Mouse (Mus musculus) hindbrain, embryonic 11.5 days (tissue): ENCODE measurements around the gene Fam171b. TPM values are rescaled to one million over a fixed set of nuclear protein-coding genes. Genes with fewer than 3 reads are reported as not detected.

Source experiments
- ATAC-seq: fragments of 200-750 bp; cut with Nextera tagmentation; 2 replicates; pipeline ENCODE4 v1.8.0; 2017; ENCODE audit warnings: mild to moderate bottlenecking, moderate TSS enrichment, moderate library complexity; ENCODE audit not compliant: low FRiP score
- DNase-seq: peaks from one replicate; pipeline ENCODE4 v3.0.0-alpha.2; 2015; ENCODE audit warnings: low spot score
- H3K27ac ChIP-seq: fragments of 300-500 bp; sonication (generic); 2 replicates; pipeline ENCODE4 v1.5.1; 2014; ENCODE audit warnings: mild to moderate bottlenecking, low read depth, low read length
- H3K27me3 ChIP-seq: fragments of 300-500 bp; sonication (generic); 2 replicates; pipeline ENCODE4 v1.6.1; 2014; ENCODE audit warnings: mild to moderate bottlenecking, low read length, moderate library complexity, mixed read lengths; ENCODE audit not compliant: control insufficient read depth, insufficient read depth
- H3K36me3 ChIP-seq: fragments of 300-500 bp; sonication (generic); 2 replicates; pipeline ENCODE4 v1.6.1; 2014; ENCODE audit warnings: mild to moderate bottlenecking, low read length, moderate library complexity, mixed read lengths; ENCODE audit not compliant: control insufficient read depth, insufficient read depth
- H3K4me1 ChIP-seq: fragments of 300-500 bp; sonication (generic); replicated peaks from 2 replicates; pipeline ENCODE4 v1.6.1; 2014; ENCODE audit warnings: low read length, mixed read lengths; ENCODE audit not compliant: control insufficient read depth, insufficient read depth
- H3K4me2 ChIP-seq: fragments of 300-500 bp; sonication (generic); replicated peaks from 2 replicates; pipeline ENCODE4 v1.6.1; 2014; ENCODE audit warnings: mild to moderate bottlenecking, low read depth, low read length
- H3K4me3 ChIP-seq: fragments of 300-500 bp; sonication (generic); 2 replicates; pipeline ENCODE4 v1.5.1; 2014; ENCODE audit warnings: low read depth, low read length
- H3K9ac ChIP-seq: fragments of 300-500 bp; sonication (generic); 2 replicates; pipeline ENCODE4 v1.6.1; 2014; ENCODE audit warnings: low read depth, low read length
- H3K9me3 ChIP-seq: fragments of 300-500 bp; sonication (generic); 2 replicates; pipeline ENCODE4 v1.6.1; 2016; ENCODE audit warnings: low read length; ENCODE audit not compliant: control insufficient read depth
- WGBS: fragments of 180-500 bp; shearing (Covaris S2); extraction: QIAGEN DNeasy Blood & Tissue Kit; methylation state at CpG from one replicate; pipeline ENCODE4 v1.1.7; 2014; 5-methylcytosine and 5-hydroxymethylcytosine counted together
- polyA plus RNA-seq: library from polyadenylated mRNA; unstranded; fragments of >200 nt; fragmentation: Nextera tagmentation; extraction: Ambion mirVana; gene quantifications from 2 replicates; pipeline ENCODE4 v1.2.1, GENCODE M21; 2014

Fam171b gene
- polyA plus RNA-seq, 1 experiment from 2014 or later = 42.7 TPM

- H3K27ac ChIP-seq = no peak overlapping the region
- H3K4me3 ChIP-seq = no peak overlapping the region
- DNase-seq (no peak), ATAC-seq (peak; percentile 53)
- WGBS = 59% methylated on average over 9 of the region's 9 CpGs
- no peak overlapping the region for H3K4me2 ChIP-seq
- H3K27me3 ChIP-seq = no peaks in the 10 kb centered on the region
- no peaks in the 10 kb centered on the region for H3K4me1 ChIP-seq
- no peaks in the 10 kb centered on the region for H3K9me3 ChIP-seq
- H3K36me3 ChIP-seq = no peaks in the 10 kb centered on the region
- H3K9ac ChIP-seq = no peak overlapping the region
These were observed 14.4 kb upstream of the Fam171b start for GRCm38 (mm10) chr2:83797902-83798497.

GRCm38 (mm10) chr2:83813273-83813892 is 947 bp downstream of the Fam171b start:
- Histone ChIP-seq H3K4me3 (peak overlapping the region; percentile 74), H3K27me3 (no peaks in the 10 kb centered on the region), H3K36me3 (no peaks in the 10 kb centered on the region), H3K9ac (peak overlapping the region; percentile 96), H3K9me3 (no peaks in the 10 kb centered on the region), H3K4me2 (peak overlapping the region; percentile 69), H3K4me1 (no peaks in the 10 kb centered on the region), H3K27ac (no peak overlapping the region)
- WGBS = 20% methylated on average over 9 of the region's 10 CpGs
- ATAC-seq (peak; percentile 34; the same call in 1 of the 2 replicates), DNase-seq (peak; percentile 27)

- WGBS = 57% methylated on average over 6 of the region's 6 CpGs
- Histone ChIP-seq H3K4me1 (no peaks in the 10 kb centered on the region), H3K4me2 (no peak overlapping the region), H3K9ac (no peak overlapping the region), H3K4me3 (peak overlapping the region; percentile 74), H3K27ac (no peak overlapping the region), H3K9me3 (no peaks in the 10 kb centered on the region), H3K36me3 (no peaks in the 10 kb centered on the region), H3K27me3 (no peaks in the 10 kb centered on the region)
- no peak for ATAC-seq
- DNase-seq = no peak
These were observed 1.6 kb downstream of the Fam171b start for GRCm38 (mm10) chr2:83814009-83814408.

GRCm38 (mm10) chr2:83816147-83816546 is 3.7 kb downstream of the Fam171b start:
- 0 out of 2 replicates have a peak, but pooled peaks have one; percentile 3 for ATAC-seq
- no peaks in the 10 kb centered on the region for H3K36me3 ChIP-seq
- no peak overlapping the region for H3K9ac ChIP-seq
- H3K4me1 ChIP-seq = no peaks in the 10 kb centered on the region
- H3K9me3 ChIP-seq = no peaks in the 10 kb centered on the region
- no peaks in the 10 kb centered on the region for H3K27me3 ChIP-seq
- no peak overlapping the region for H3K27ac ChIP-seq
- 73% methylated on average over 6 of the region's 6 CpGs for WGBS
- DNase-seq = no peak
- H3K4me2 ChIP-seq = no peak overlapping the region
- H3K4me3 ChIP-seq = no peak overlapping the region

- DNase-seq (no peak), ATAC-seq (no peak)
- no peaks in the 10 kb centered on the region for H3K4me1 ChIP-seq
- H3K9me3 ChIP-seq = no peaks in the 10 kb centered on the region
- no peak overlapping the region for H3K4me3 ChIP-seq
- H3K4me2 ChIP-seq = no peak overlapping the region
- WGBS = 69% methylated on average over 5 of the region's 5 CpGs
- H3K27ac ChIP-seq = no peak overlapping the region
- no peaks in the 10 kb centered on the region for H3K27me3 ChIP-seq
- H3K9ac ChIP-seq = no peak overlapping the region
- H3K36me3 ChIP-seq = no peaks in the 10 kb centered on the region
These were observed 12.7 kb downstream of the Fam171b start for GRCm38 (mm10) chr2:83825161-83825560.

- Histone ChIP-seq H3K27ac (peak overlapping the region; percentile 47), H3K9me3 (no peaks in the 10 kb centered on the region), H3K9ac (no peak overlapping the region), H3K4me1 (no peaks in the 10 kb centered on the region), H3K36me3 (no peaks in the 10 kb centered on the region), H3K4me2 (no peak overlapping the region), H3K27me3 (no peaks in the 10 kb centered on the region), H3K4me3 (no peak overlapping the region)
- DNase-seq (no peak), ATAC-seq (peak; percentile 65; the same call in 1 of the 2 replicates)
- 24% methylated on average over 3 of the region's 3 CpGs for WGBS
These were observed 16.6 kb downstream of the Fam171b start for GRCm38 (mm10) chr2:83828895-83829539.

DNA sequence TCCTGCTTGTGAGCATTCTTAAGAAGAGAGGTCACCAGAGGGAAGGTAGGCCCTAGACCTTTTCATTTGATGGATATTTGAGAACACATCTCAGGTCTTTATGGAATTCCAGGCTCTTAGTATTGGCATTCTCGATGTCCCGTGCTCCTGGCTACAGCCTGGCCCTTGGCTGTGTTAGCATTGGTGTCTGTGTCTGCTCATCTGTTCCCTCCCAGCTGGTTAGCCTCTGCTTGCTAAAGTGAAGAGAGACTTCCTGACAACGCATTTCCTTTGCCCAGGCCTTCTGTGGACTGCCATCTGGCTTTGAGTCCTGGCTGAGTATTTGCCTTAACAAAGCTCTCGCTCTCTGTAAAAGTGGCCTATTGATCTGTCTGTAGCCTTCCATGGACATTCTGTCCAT is 20.5 kb downstream of the Fam171b start:
- no peak overlapping the region for H3K27ac ChIP-seq
- ATAC-seq (no peak), DNase-seq (no peak)
- H3K27me3 ChIP-seq = no peaks in the 10 kb centered on the region
- no peaks in the 10 kb centered on the region for H3K9me3 ChIP-seq
- H3K9ac ChIP-seq = no peak overlapping the region
- 85% methylated on average over 4 of the region's 4 CpGs for WGBS
- H3K36me3 ChIP-seq = no peaks in the 10 kb centered on the region
- no peak overlapping the region for H3K4me3 ChIP-seq
- no peaks in the 10 kb centered on the region for H3K4me1 ChIP-seq
- H3K4me2 ChIP-seq = no peak overlapping the region

DNA sequence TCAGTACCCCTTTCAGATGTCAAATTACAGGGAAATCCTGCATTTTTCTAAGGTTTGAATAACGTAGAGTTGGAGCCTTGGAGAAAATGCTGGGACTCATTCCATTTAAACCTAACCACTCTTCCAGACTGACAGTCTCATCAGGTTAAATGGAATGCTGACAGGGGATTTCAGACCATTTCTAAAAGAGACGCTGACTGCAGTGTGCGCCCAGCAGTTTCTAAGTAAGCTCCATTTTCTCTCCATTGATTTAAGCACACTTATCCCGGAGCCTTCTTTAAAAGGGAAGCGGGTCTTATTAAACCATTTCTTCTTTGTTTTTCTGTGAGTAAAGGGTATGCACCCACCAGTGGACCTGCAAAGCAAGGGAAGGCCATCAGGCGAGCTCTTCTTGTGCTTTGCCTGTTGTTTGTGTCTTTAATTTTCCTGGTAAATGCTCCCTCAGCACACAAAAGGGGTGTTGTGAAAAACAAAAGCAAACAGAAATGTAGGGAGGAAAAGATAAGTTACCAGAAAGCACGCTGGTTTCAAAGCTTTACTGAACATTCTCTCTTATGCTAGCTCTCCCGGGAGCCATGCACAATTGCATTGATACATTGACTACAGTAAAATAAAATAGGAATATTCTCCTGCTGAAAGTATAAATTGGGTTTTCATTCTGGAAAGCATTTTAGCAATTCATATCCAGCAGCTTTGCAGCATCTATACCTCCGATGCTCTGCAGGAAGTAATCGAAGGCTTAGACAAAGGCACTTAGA is 23.1 kb downstream of the Fam171b start:
- Histone ChIP-seq H3K27me3 (no peaks in the 10 kb centered on the region), H3K9me3 (no peaks in the 10 kb centered on the region), H3K27ac (no peak overlapping the region), H3K4me3 (no peak overlapping the region), H3K4me2 (no peak overlapping the region), H3K9ac (no peak overlapping the region), H3K36me3 (no peaks in the 10 kb centered on the region), H3K4me1 (no peaks in the 10 kb centered on the region)
- WGBS = 73% methylated on average over 10 of the region's 10 CpGs
- no peak for ATAC-seq
- DNase-seq = no peak
